Mouse (Mus musculus) embryonic fibroblast, embryonic 13.5 days (primary cell): ENCODE measurements around the gene Eps8l3.
"Not testable (repeated sequence)": the region's sequence is repeated elsewhere in the genome, so short reads cannot be mapped to it uniquely, and the experiment has no call there.

Source experiments
- CTCF ChIP-seq: IDR thresholded peaks from 2 replicates; pipeline ENCODE4 v1.5.1; 2011; ENCODE audit warnings: mild to moderate bottlenecking, control low read depth, low read length, moderate library complexity, borderline replicate concordance; ENCODE audit not compliant: insufficient read depth
- POLR2A ChIP-seq: IDR thresholded peaks from 2 replicates; pipeline ENCODE4 v1.6.1; 2011; ENCODE audit warnings: low read depth, mild to moderate bottlenecking, control low read depth, low read length, moderate library complexity

DNA sequence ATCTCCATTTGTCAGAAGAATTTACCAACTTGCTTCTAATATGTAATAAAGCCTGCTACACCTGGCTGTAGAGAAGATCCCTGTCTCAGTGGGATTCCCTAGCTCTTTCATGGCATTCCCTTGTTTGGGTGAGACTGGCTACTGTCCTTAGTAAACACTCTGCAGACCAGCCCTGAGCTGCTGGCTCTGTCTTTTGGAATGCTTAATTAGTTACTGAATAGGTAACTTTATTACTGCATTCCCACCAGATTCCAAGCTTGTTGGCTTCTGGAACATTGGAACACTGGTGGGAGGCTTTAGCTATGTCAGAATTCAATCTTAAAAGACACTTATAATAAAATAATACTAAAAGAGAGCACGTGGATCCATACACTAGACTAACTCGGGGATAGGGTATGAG is 12.2 kb downstream of the Eps8l3 start:
- not testable (repeated sequence) for TF ChIP-seq CTCF, POLR2A
